Comparison of ENCODE assay signal across 15 mouse cellular contexts in the genomic region with DNA sequence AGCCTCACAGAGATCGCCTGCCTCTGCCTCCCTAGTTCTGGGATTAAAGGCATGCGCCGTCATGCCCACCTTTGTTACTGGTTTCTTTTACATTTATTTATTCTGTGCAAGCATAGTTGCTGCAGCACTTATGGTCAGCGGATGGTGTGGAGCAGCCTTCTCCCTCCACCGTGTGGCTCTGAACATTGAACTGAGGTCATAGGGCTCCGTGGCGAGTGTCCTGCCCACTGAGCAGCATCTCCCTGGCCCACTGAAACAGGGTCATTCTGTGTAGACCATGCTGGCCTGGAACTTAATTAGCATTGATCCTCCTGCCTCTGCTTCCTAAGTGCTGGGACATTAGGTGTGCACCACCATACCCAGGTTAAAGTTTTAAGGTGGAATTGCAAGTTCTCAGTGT. TPM values are rescaled to one million over a fixed set of nuclear protein-coding genes. Genes with fewer than 3 reads are reported as not detected.
A peak's percentile ranks its signal among the peaks of the same experiment; 100 is the strongest.
DNase-seq lines count a peak whose midpoint lies in the region; ATAC-seq and TF ChIP-seq lines count a peak whose summit lies in the region.
"Had no signal": no experiment of that assay in that cellular context is flagged by ENCODE, and none has a peak within 500 bp of the region (broad histone marks: within the 10 kb centered on the region; RNA-seq: fewer than 3 reads in every experiment).

No protein-coding gene starts in this region.

- H3K36me3 ChIP-seq in forebrain, embryonic 13.5 days (ENCODE audit: poor library complexity, severe bottlenecking): peaks cover 60% of the 10 kb centered on the region
- H3K36me3 ChIP-seq in forebrain, embryonic 11.5 days (ENCODE audit: control insufficient read depth, insufficient read depth, low read length): peaks cover 2% of the 10 kb centered on the region; the same call in 1 of the 2 replicates
- H3K36me3 ChIP-seq in CH12.LX (replicated peaks in 1 of 2; ENCODE audit: control insufficient read depth in 1 of 2, insufficient read depth in 1 of 2, low read length in 1 of 2): peaks cover 68 to 71% of the 10 kb centered on the region in 2 experiments
- peaks cover 22% of the 10 kb centered on the region for H3K36me3 ChIP-seq in liver, embryonic 11.5 days (ENCODE audit: control insufficient read depth, insufficient read depth, low read length)

- no peaks in the 10 kb centered on the region for H3K27me3 ChIP-seq in forebrain, embryonic 13.5 days
- no peaks in the 10 kb centered on the region for H3K27me3 ChIP-seq in forebrain, embryonic 11.5 days (ENCODE audit: control insufficient read depth, insufficient read depth, low read length)
- no peaks in the 10 kb centered on the region for H3K27me3 ChIP-seq in CH12.LX (replicated peaks)
- H3K27me3 ChIP-seq in liver, embryonic 11.5 days (replicated peaks; ENCODE audit: control insufficient read depth, insufficient read depth, low read length): no peaks in the 10 kb centered on the region
- H3K27me3 ChIP-seq: hindbrain, embryonic 12.5 days had no signal

- H3K27ac ChIP-seq in forebrain, embryonic 13.5 days: no peak overlapping the region
- H3K27ac ChIP-seq in forebrain, embryonic 11.5 days (ENCODE audit: low read depth, low read length): no peak overlapping the region
- peak overlapping the region; percentile 99 for H3K27ac ChIP-seq in CH12.LX (ENCODE audit: insufficient read depth, low read depth)
- no peak overlapping the region for H3K27ac ChIP-seq in liver, embryonic 11.5 days (ENCODE audit: low read depth, low read length)
- H3K27ac ChIP-seq: hindbrain, embryonic 12.5 days had no signal

- peak overlapping the region; percentile 85; the same call in 1 of the 2 replicates for H3K9ac ChIP-seq in forebrain, embryonic 13.5 days
- no peak overlapping the region for H3K9ac ChIP-seq in forebrain, embryonic 11.5 days (ENCODE audit: low read length)
- H3K9ac ChIP-seq in CH12.LX (ENCODE audit: insufficient read depth, low read depth): peak overlapping the region; percentile 92
- H3K9ac ChIP-seq in liver, embryonic 11.5 days (ENCODE audit: low read depth, low read length): peak overlapping the region; percentile 91; the same call in 1 of the 2 replicates

- in situ Hi-C loops in CH12.LX (cut with MboI; ENCODE audit: low pct_ligation_motif_present, low pct_unique_long_range_greater_than_20kb, low sequenced_read_pairs): no loop called here

- no peak for TF ChIP-seq RAD21 in CH12.LX (IDR thresholded peaks at IDR 0.05; ENCODE audit: low read depth, low read length)

- H3K79me2 ChIP-seq in CH12.LX (replicated peaks; ENCODE audit: control insufficient read depth, extremely low read depth, insufficient read depth, poor library complexity, severe bottlenecking): peaks cover 76% of the 10 kb centered on the region

- TF ChIP-seq EP300 in CH12.LX (IDR thresholded peaks at IDR 0.05; ENCODE audit: low read length): no peak

- TF ChIP-seq POLR2A in CH12.LX (IDR thresholded peaks at IDR 0.05; ENCODE audit: low read depth, low read length): no peak

- H3K4me1 ChIP-seq in forebrain, embryonic 13.5 days: peaks cover 32% of the 10 kb centered on the region
- H3K4me1 ChIP-seq in forebrain, embryonic 11.5 days (replicated peaks; ENCODE audit: control insufficient read depth, insufficient read depth, low read length): peaks cover 15% of the 10 kb centered on the region
- H3K4me1 ChIP-seq in CH12.LX (ENCODE audit: control insufficient read depth in 1 of 2, insufficient read depth in 2 of 2): peaks cover 25 to 56% of the 10 kb centered on the region in 2 experiments
- peaks cover 78% of the 10 kb centered on the region for H3K4me1 ChIP-seq in liver, embryonic 11.5 days (replicated peaks; ENCODE audit: control insufficient read depth, insufficient read depth, low read length)

- dilution Hi-C loops in CH12.LX (cut with MboI; ENCODE audit: extremely low pct_ligation_motif_present, extremely low pct_unique_long_range_greater_than_20kb, low sequenced_read_pairs): no loop called here

- 83% methylated on average over 7 of the region's 7 CpGs for WGBS in forebrain, embryonic 13.5 days
- 90% methylated on average over 7 of the region's 7 CpGs for WGBS in forebrain, embryonic 11.5 days
- WGBS in liver, embryonic 11.5 days: 82% methylated on average over 7 of the region's 7 CpGs

- H3K9me3 ChIP-seq in forebrain, embryonic 13.5 days (replicated peaks): no peaks in the 10 kb centered on the region
- no peaks in the 10 kb centered on the region for H3K9me3 ChIP-seq in forebrain, embryonic 11.5 days (ENCODE audit: control insufficient read depth, low read length)
- no peaks in the 10 kb centered on the region for H3K9me3 ChIP-seq in CH12.LX (replicated peaks; ENCODE audit: low read length)
- no peaks in the 10 kb centered on the region for H3K9me3 ChIP-seq in liver, embryonic 11.5 days (ENCODE audit: control insufficient read depth, low read length)
- H3K9me3 ChIP-seq: G1E; hindbrain, embryonic 12.5 days had no signal

- DNase-seq in forebrain, embryonic 11.5 days (ENCODE audit: low spot score): no peak
- peak; percentile 69 for DNase-seq in kidney, adult 11 months
- DNase-seq in kidney, postnatal 10 days: no peak
- DNase-seq in CH12.LX (ENCODE audit: extremely low read depth): no peak
- DNase-seq in liver, embryonic 11.5 days (ENCODE audit: low spot score): no peak
- no peak for DNase-seq in cerebellum, adult 11-12 months
- DNase-seq in left cerebral cortex, adult 8-10 months (ENCODE audit: low spot score in 2 of 2): no peak
- DNase-seq: gastrocnemius, postnatal 10 days; left cerebral cortex, postnatal 4 days; lung, postnatal 4 days; thymus, adult 18-20 months had no signal

- no peak for ATAC-seq in forebrain, embryonic 13.5 days
- no peak for ATAC-seq in forebrain, embryonic 11.5 days (replicated peaks; ENCODE audit: low FRiP score)
- ATAC-seq in liver, embryonic 11.5 days (replicated peaks; ENCODE audit: low FRiP score): no peak
- ATAC-seq: forebrain, embryonic 14.5 days had no signal

- no peak overlapping the region for H3K4me2 ChIP-seq in forebrain, embryonic 13.5 days
- H3K4me2 ChIP-seq in forebrain, embryonic 11.5 days (ENCODE audit: low read depth, low read length, severe bottlenecking): no peak overlapping the region
- peak overlapping the region; percentile 69 for H3K4me2 ChIP-seq in CH12.LX (ENCODE audit: insufficient read depth, low read depth, poor library complexity, severe bottlenecking)
- H3K4me2 ChIP-seq in liver, embryonic 11.5 days: peak overlapping the region; percentile 99

- H3K4me3 ChIP-seq in forebrain, embryonic 13.5 days: no peak overlapping the region
- no peak overlapping the region for H3K4me3 ChIP-seq in forebrain, embryonic 11.5 days (ENCODE audit: low read depth, low read length)
- peak overlapping the region; percentile 70 to 99 (median 99) for H3K4me3 ChIP-seq in CH12.LX (replicated peaks in 1 of 3; ENCODE audit: low read depth in 2 of 3, low read length in 2 of 3, poor library complexity in 1 of 3)
- H3K4me3 ChIP-seq in liver, embryonic 11.5 days (ENCODE audit: low read depth, low read length): no peak overlapping the region; the same call in 1 of the 2 replicates
- H3K4me3 ChIP-seq: hindbrain, embryonic 12.5 days had no signal

- no peak for TF ChIP-seq CTCF in CH12.LX (conservative IDR thresholded peaks at IDR 0.05 in 1 of 2, IDR thresholded peaks at IDR 0.05 in 1 of 2; ENCODE audit: low read depth in 2 of 2, low read length in 2 of 2)

RNA-seq across cellular contexts. Expression of gene Ehd1, which starts 4.0 kb away (rescaled TPM):
- polyA plus RNA-seq in forebrain, embryonic 13.5 days (2015; fragmentation: Nextera tagmentation; extraction: Ambion mirVana): 74.3 and 75.6 TPM in 2 replicates
- polyA plus RNA-seq in forebrain, embryonic 11.5 days (2014; fragmentation: Nextera tagmentation; extraction: Ambion mirVana): 72.6 and 74.2 TPM in 2 replicates
- total RNA-seq in CH12.LX (2012; rRNA removed): 231 and 400 TPM in 2 replicates
- total RNA-seq in CH12.LX (2014; rRNA removed): 97.4 and 131 TPM in 2 replicates
- 245 and 301 TPM in 2 replicates for polyA plus RNA-seq in CH12.LX (2012; ENCODE audit: insufficient read length, low read depth)
- polyA plus RNA-seq in liver, embryonic 11.5 days (2014; fragmentation: Nextera tagmentation; extraction: Ambion mirVana): 96.5 and 105 TPM in 2 replicates
- total RNA-seq in left cerebral cortex, adult 8-10 months (2022): 10 to 100 TPM; 31.0 to 36.8 (median 35.8) TPM

RNA-seq across cellular contexts. Expression of gene Cdc42bpg, which starts 25.7 kb away (rescaled TPM):
- 0.22 and 0.39 TPM in 2 replicates for polyA plus RNA-seq in forebrain, embryonic 13.5 days (2015; fragmentation: Nextera tagmentation; extraction: Ambion mirVana)
- 0.55 TPM in 2 replicates for polyA plus RNA-seq in forebrain, embryonic 11.5 days (2014; fragmentation: Nextera tagmentation; extraction: Ambion mirVana)
- total RNA-seq in CH12.LX (2012; rRNA removed) (4.1 and 4.2 TPM in 2 replicates), CH12.LX (2014; rRNA removed) (0.65 and 0.79 TPM in 2 replicates)
- 2.3 and 2.6 TPM in 2 replicates for polyA plus RNA-seq in CH12.LX (2012; ENCODE audit: insufficient read length, low read depth)
- 0.26 and 1.2 TPM in 2 replicates for polyA plus RNA-seq in liver, embryonic 11.5 days (2014; fragmentation: Nextera tagmentation; extraction: Ambion mirVana)
- total RNA-seq in left cerebral cortex, adult 8-10 months (2022): 1 to 10 TPM; 5.4 to 7.4 (median 5.5) TPM

RNA-seq across cellular contexts. Expression of gene Atg2a, which starts 39.1 kb away (rescaled TPM):
- 8.9 and 9.7 TPM in 2 replicates for polyA plus RNA-seq in forebrain, embryonic 13.5 days (2015; fragmentation: Nextera tagmentation; extraction: Ambion mirVana)
- polyA plus RNA-seq in forebrain, embryonic 11.5 days (2014; fragmentation: Nextera tagmentation; extraction: Ambion mirVana): 12.3 and 14.6 TPM in 2 replicates
- total RNA-seq in CH12.LX (2012; rRNA removed) (9.5 and 10.0 TPM in 2 replicates), CH12.LX (2014; rRNA removed) (2.3 and 2.8 TPM in 2 replicates)
- 9.4 and 13.9 TPM in 2 replicates for polyA plus RNA-seq in CH12.LX (2012; ENCODE audit: insufficient read length, low read depth)
- 10.4 and 13.5 TPM in 2 replicates for polyA plus RNA-seq in liver, embryonic 11.5 days (2014; fragmentation: Nextera tagmentation; extraction: Ambion mirVana)
- total RNA-seq in left cerebral cortex, adult 8-10 months (2022): 10 to 100 TPM; 31.8 to 35.7 (median 35.4) TPM

RNA-seq across cellular contexts. Expression of gene Ppp2r5b, which starts 44.9 kb away (rescaled TPM):
- 53.7 and 58.8 TPM in 2 replicates for polyA plus RNA-seq in forebrain, embryonic 13.5 days (2015; fragmentation: Nextera tagmentation; extraction: Ambion mirVana)
- polyA plus RNA-seq in forebrain, embryonic 11.5 days (2014; fragmentation: Nextera tagmentation; extraction: Ambion mirVana): 41.4 and 45.6 TPM in 2 replicates
- total RNA-seq in CH12.LX (2012; rRNA removed) (7.8 and 9.8 TPM in 2 replicates), CH12.LX (2014; rRNA removed) (2.8 and 3.0 TPM in 2 replicates)
- polyA plus RNA-seq in CH12.LX (2012; ENCODE audit: insufficient read length, low read depth): 3.4 and 4.1 TPM in 2 replicates
- 10.5 and 12.0 TPM in 2 replicates for polyA plus RNA-seq in liver, embryonic 11.5 days (2014; fragmentation: Nextera tagmentation; extraction: Ambion mirVana)
- total RNA-seq in left cerebral cortex, adult 8-10 months (2022): 100 to 1,000 TPM; 148 to 158 (median 153) TPM

RNA-seq across cellular contexts. Expression of gene Men1, which starts 54.2 kb away (rescaled TPM):
- 83.8 and 92.4 TPM in 2 replicates for polyA plus RNA-seq in forebrain, embryonic 13.5 days (2015; fragmentation: Nextera tagmentation; extraction: Ambion mirVana)
- polyA plus RNA-seq in forebrain, embryonic 11.5 days (2014; fragmentation: Nextera tagmentation; extraction: Ambion mirVana): 83.5 and 97.8 TPM in 2 replicates
- total RNA-seq in CH12.LX (2012; rRNA removed): 42.9 and 43.0 TPM in 2 replicates
- total RNA-seq in CH12.LX (2014; rRNA removed): 23.5 and 24.9 TPM in 2 replicates
- polyA plus RNA-seq in CH12.LX (2012; ENCODE audit: insufficient read length, low read depth): 50.7 and 67.8 TPM in 2 replicates
- polyA plus RNA-seq in liver, embryonic 11.5 days (2014; fragmentation: Nextera tagmentation; extraction: Ambion mirVana): 53.8 and 59.7 TPM in 2 replicates
- 10 to 100 TPM; 58.9 to 66.9 (median 62.6) TPM for total RNA-seq in left cerebral cortex, adult 8-10 months (2022)

Comparison
In these comparisons a context has a peak if more than half of its experiments do, and no peak if none do; other contexts are left out.
1. H3K4me2 ChIP-seq: peak in CH12.LX (single experiment) and liver, embryonic 11.5 days (single experiment); none in forebrain, embryonic 13.5 days (single experiment) and forebrain, embryonic 11.5 days (single experiment).
2. H3K4me3 ChIP-seq: peak in CH12.LX (3 of 3); none in forebrain, embryonic 13.5 days (single experiment), forebrain, embryonic 11.5 days (single experiment) and liver, embryonic 11.5 days (single experiment).